Mouse (Mus musculus) adrenal gland, adult 2 months (tissue): ENCODE measurements around the gene Lmo1. TPM values are rescaled to one million over a fixed set of nuclear protein-coding genes. Genes with fewer than 3 reads are reported as not detected.
A peak's percentile ranks its signal among the peaks of the same experiment; 100 is the strongest.
"Not testable (repeated sequence)": the region's sequence is repeated elsewhere in the genome, so short reads cannot be mapped to it uniquely, and the experiment has no call there.

Source experiments
- DNase-seq: peaks from one replicate; pipeline ENCODE4 v3.0.0; 2021
- polyA plus RNA-seq: library from polyadenylated mRNA; depleted of rRNA; stranded (reverse); fragments of >200 nt; gene quantifications from 2 replicates; pipeline ENCODE4 v1.2.3, GENCODE M21; 2012; rRNA removed
- total RNA-seq, 2 experiments: library from RNA; stranded (reverse); gene quantifications; 2 replicates each; pipeline ENCODE4 v1.2.3; 2021

Lmo1 gene
- total and polyA plus RNA-seq, 3 experiments, result 4.9 to 12.1 (median 9.0) TPM

DNA sequence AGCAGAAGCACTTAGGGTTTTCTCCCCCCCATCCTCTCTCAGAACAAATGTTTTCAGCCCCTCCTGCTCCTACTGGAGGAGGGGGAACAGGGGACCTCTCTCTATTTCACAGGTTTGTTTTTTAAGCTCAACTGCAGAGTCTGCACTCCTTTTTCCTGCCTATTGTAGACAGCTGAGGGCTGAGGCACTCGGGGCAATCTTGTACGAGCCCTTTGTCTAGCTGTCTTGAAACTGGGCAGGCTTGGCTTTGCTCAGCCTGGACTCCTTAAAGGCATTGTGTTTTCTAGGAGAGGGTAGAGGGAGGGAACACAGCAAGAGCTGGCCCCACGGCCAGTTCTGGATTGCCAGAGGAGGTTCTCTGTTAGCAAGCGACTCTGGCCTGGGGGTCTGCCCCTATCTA lies 59.5 kb downstream of the Lmo1 start:
- DNase-seq, result not testable (repeated sequence)

DNA sequence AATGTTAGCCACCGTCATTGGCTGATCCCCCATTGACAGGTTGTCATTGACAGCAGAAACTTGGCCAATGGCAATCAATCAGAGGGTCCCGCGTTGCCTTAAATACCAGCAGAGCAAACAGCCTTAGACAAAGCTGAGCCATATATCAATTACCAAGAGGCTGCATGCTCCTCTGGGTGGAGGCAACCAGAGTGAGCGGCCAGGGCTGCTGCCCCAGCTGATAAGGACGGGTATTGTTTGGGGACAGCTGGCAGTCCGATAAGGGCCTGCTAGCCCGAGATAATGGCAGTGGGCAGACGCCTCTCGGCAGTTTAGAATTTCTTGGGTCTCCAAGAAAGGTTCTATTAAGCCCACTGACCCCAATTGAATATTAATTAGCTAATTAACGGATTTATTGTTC lies 60.1 kb downstream of the Lmo1 start:
- no peak for DNase-seq

DNA sequence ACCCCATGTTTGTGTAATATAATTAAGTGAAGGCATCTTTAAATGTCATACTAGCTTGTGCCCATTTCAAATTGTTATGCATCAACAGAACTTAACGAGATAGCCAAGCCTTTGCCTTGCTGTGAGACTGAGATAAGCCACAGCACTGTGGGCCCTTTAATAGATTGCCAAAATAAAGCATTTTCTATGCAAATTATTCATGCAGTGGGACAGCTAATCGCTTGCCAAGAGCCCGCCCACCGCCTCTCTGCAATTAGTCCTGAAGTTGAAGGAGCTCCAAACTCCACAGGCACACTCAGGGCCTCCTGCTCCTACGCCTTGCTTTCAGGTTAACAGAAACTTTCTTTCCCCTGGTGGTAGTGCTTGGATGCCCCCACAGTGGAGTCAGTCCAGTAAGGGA lies 64.0 kb downstream of the Lmo1 start:
- no peak for DNase-seq

DNA sequence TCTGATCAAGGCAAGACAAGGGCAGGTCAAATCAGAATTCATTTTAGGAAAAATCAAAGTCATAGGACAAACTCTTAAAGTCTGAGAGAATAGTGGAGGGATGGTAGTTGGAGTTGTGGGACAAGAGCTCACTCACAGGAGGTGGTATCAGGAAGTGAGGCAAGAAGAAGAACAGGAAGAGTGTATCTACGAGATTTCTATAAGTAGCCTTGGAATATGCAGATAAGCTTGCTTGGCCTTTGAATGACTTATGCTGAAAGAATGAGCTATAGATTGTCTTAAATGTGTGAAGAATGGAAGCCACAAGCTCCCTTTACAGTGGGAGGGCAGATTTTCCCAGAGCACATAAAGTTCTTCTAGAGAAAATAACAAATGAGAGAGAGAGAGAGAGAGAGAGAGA lies 70.1 kb downstream of the Lmo1 start:
- DNase-seq, result no peak

DNA sequence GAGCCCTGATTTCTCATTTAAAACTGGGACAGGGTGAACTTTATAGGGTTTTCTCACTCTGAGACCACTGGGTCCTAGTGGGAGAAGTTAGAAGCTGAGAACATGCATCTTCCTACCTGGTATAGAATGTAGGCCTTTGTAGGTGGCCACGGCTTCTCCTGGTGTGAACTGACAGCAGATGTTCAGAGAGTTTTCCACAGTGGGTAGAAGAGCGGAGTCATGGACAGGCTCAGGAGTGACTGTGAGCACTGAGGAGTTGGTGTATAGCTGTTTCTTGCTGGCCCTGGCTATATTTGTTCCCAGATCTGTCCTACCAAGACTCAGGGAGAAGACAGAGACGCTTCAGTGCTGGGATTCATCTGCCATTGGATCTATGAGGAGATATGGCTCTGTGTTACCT lies 73.8 kb downstream of the Lmo1 start:
- DNase-seq, result no peak

DNA sequence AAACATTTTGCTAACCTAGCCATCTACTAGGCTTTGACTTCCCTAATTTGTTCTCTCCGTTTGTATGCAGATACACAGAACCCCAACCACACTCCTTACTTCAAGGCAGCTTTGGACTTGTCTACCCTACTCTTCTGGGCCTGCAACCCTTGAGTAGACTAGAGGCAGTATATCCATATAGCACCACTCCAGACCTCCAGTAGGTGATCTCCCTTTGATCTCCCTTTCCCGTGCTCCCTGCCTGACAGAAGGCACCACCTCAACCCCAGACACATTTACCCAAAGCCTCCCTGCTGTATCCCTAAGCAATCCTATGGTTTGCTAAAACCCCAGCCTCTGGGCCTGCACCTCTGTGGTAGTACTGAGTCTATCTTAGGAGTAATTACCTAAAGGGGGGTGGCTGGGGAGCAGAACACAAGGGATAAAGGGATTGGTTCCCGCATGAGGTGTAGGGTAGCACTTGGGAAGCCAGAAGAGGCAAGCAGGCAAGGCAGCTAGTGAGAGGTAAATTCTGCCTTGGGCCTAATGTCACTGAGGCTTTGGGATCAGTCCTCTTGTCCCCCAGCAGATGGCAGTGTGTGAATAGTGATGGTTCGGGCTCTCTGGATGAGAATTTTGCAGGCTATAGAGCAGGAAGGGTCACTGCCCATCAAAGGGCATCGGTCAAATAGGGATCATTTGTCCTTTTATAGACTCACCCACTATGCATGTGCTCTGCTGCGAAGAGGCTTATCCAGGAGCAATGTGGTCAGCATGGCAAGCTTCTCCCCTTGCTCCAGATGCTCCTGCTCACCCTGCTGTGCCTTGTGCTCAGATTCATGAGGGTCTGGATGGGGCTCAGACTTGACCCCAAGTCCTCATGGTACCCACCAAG lies 76.6 kb downstream of the Lmo1 start:
- DNase-seq, result peak; percentile 44

DNA sequence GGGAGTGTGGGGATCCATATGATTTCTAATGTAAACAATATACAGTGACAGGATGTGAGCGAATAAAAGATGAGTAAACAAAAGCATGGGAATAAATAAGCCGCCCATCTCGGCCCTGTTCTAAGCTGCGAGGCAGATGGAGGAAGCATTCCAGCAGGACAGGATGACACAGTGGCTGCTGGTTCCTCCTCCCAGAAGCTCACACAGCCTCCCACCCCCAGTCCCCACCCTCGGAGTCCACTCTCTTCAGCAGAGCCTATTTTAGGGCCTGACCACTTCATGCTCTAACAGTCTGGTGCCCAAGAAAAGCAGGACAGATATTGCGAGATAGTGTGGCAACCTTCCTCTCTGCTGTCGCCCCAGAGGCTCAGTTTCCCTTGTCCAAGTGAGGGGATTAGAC lies 77.8 kb downstream of the Lmo1 start:
- no peak for DNase-seq

DNA sequence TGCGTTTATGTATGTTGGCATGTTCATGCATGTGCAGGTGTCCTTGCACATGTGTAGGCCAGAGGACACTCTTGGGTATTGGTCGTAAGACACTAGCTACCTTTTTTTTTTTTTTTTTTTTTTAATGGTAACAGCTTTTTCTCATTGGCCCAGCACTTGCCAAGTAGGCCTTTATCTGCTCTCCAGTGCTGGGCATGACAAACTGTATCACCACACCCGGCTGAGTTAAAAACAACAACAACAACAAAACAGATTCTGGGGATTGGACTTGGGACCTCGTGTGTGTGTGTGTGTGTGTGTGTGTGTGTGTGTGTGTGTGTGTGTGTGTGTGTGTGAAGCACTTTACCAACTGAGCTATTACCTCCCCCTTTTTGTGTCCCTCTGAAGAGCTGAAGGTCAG lies 78.4 kb downstream of the Lmo1 start:
- DNase-seq, result no peak

DNA sequence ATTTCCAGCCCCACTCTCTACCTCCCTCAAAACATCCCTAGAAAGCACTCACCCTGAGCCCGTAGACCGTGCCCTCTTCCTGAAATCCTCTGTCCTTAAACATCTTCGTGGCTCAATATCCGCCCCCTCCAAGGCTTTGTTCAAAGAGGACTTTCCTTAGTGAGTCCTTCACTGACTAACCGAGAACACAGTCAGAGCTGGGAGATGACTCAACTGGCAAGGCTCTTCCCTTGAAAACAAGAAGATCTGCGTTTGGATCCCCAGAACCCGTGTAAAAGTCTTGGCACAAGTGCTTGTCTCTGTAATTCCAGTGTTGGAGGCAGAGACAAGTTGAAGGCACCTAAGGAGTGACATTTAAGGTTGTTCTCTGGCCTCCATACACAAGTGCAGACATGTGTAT lies 80.7 kb downstream of the Lmo1 start:
- peak; percentile 30 for DNase-seq

DNA sequence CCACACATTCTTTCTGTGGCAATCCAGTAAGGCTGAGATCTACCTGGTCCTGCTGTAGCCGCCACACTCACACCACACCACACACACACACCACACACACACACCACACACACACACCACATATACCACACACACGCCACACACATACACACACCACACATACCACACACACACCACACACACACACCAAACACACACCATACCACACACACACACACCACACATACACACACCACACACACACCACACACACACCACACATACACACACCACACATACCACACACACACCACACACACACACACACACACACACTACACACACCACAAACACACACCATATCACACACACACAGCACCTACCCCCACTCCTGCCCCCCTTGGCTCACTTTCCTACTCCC lies 83.7 kb downstream of the Lmo1 start:
- DNase-seq, result not testable (repeated sequence)

Other genes starting within 250 kb of the Lmo1 start
- gene Nlrp10, start 245.0 kb downstream of the Lmo1 start, total RNA-seq, result under 1 TPM; 0.17 to 0.61 TPM
- gene Nlrp10, start 245.0 kb downstream of the Lmo1 start, polyA plus RNA-seq, result 0.02 TPM in 2 replicates
- gene Eif3f, start 240.8 kb downstream of the Lmo1 start, total RNA-seq, result 100 to 1,000 TPM; 118 to 158 TPM
- 634 and 641 TPM in 2 replicates for gene Eif3f, start 240.8 kb downstream of the Lmo1 start, polyA plus RNA-seq
- gene Tub, start 224.9 kb downstream of the Lmo1 start, total RNA-seq, result 10 to 100 TPM; 25.9 to 41.5 TPM
- 13.1 and 26.2 TPM in 2 replicates for gene Tub, start 224.9 kb downstream of the Lmo1 start, polyA plus RNA-seq
- gene Ric3, start 91.9 kb downstream of the Lmo1 start, total RNA-seq, result 10 to 100 TPM; 39.6 to 63.7 TPM
- gene Ric3, start 91.9 kb downstream of the Lmo1 start, polyA plus RNA-seq, result 98.5 and 106 TPM in 2 replicates